Mouse (Mus musculus) thymus, postnatal 0 days (tissue): ENCODE measurements at regions not wholly inside any gene's neighbourhood (a gene's known extent, or its start where the extent isn't known, plus 50 kb on each side); places are given as distances from the start of the nearest gene placed in this dataset.

Experiments used
- DNase-seq: peaks from one replicate; pipeline ENCODE4 v3.0.0-alpha.2; 2015; ENCODE audit warnings: low spot score

DNA sequence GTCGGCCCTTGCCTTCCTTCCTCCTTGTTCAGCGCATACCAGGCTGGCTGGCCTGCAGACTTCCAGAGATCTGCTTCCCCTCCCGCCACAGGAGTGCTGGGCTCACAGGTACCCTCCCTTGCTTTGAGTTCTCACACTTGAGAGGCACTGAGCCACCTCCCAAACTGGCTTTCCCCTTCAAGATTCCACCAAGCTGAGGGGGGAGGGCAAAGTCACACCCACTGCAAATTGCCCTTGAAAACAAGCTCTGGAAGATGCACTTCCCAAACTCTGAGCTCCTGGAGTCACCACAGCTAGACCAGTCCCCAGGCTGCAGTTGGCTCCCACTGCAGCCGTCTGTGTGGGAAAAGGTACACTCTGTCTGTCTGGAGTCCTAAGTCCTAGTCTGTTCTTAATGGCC is 142.1 kb upstream of the Slc22a12 start:
- no peak for DNase-seq

DNA sequence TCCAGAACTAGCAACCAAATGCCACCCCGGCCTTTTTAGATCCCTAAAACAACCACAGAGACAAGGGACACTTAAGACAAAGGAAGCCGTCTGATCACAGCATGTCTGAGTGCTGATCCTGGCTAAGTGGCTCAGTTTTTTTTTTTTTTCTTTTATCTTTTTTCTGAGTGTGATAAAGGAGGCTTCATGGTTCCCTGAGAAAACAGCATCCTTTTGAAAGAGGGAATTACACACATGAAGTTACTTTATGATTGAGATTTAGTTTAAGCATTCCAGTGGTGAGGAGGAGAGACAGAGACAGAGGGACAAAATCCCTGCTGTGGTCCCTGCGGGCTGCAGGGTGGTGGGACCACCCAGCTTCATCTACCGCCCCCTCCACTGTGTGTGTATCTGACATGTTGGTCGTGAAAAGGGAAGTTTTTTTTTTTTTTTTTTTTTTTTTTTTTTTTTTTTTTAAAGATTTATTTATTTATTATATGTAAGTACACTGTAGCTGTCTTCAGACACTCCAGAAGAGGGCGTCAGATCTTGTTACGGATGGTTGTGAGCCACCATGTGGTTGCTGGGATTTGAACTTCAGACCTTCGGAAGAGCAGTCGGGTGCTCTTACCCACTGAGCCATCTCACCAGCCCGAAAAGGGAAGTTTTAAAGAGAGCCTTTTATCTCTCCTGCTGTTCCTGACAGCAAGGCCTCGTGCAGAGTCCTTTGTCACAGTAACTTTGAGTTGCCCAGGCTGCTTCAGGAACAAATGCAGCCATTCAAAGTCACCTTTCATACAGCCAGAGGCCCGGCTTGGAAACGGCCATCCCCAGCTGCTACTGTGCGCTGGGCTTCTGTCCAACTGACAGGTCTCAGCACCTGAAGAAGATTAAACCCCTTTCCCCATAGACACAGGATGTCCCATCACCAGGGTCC is 136.8 kb upstream of the Slc22a12 start:
- no peak for DNase-seq

DNA sequence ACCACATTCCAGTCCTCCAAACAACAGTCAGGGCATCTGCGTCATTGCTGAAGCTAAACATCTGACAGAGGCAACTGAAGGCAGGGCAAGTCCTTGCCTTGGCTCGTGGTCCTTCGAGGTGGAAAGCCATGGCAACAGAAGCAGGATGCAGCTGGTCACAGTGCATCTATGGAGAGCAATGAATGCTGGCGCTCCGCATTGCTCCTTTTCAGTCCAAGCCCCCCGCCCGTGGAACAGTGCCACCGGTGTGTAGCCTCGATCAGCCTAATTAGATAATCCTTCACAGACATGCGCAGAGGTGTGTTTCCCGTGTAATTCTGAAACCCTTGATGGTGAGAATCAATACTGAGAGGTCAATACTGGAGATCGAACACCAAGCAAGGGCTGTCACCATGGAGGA is 134.7 kb upstream of the Slc22a12 start:
- DNase-seq, result no peak

DNA sequence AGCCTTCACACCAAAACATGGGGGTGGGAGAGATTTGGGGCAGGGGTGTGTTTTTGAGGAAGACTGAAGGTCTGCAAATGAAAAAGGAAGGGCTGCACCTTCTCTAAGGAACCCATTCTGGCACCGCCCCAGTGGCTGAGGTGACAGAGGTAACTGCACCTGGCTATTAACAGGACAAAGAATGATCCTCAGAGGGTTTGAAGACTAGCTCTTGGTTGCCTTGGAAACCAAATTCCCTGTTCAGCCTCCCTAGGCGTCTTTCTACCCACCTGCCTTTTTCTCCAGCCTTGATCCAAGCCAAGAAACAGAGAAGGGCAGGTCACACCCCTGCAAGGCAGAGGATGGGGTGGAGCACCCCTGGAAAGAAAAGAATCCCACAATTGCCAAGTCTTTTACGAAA is 132.8 kb upstream of the Slc22a12 start:
- no peak for DNase-seq

DNA sequence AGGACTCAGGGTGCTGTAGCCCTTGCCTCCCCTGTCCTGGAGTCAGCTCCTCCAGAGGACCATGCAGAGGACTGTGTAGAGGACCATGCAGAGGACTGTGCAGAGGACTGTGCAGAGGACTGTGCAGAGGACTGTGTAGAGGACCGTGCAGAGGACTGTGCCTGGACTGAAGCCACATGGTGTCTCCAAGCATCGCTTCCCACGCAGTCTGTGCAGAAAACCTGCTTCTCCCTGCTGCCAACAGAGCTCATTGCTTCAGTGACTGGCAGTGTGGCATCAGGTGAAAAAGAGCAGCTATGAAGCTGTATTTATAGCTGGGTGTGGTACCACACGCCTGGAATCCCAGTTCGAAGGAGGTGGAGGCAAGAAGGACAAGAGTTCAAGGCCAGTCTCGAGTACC is 128.9 kb upstream of the Slc22a12 start:
- DNase-seq, result no peak

DNA sequence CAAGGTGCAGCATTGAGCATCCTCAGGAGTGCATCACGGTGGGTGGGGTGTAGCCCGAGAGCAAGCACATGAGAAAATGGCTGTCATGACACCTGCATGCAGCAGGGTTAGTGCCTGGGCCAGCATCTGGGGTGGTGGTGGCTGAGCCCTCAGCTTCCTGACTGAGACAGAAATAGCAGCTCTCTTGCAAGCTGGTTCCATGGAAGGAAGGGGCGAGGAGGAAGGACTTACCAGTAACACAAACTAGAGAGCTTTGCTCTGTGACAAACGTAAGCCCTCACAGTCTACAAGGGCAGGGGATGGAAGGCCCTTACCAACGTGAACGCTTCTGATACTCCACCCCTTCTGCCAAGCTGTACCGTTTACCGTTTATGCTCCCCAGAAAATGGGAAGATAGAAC is 127.0 kb upstream of the Slc22a12 start:
- peak; percentile 35 for DNase-seq

DNA sequence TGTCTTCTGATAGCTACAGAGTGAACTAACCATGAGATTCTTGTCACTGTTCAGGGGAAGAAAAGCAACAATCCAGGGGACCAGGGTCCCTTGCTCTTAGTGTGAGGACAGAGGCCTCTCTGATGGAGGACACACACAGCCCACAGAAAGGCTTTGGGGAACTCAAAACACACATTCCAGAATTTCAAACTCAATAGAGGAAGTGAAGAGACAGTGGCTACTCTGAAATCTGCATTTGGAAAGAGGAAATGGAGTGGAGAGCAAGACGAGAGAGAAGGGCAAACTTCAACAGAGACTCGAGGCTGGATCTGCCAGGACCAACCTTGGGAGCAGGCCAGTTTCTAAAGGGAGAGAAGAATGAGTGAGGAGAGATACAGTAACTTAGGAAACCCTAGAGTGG is 125.7 kb upstream of the Slc22a12 start:
- no peak for DNase-seq

DNA sequence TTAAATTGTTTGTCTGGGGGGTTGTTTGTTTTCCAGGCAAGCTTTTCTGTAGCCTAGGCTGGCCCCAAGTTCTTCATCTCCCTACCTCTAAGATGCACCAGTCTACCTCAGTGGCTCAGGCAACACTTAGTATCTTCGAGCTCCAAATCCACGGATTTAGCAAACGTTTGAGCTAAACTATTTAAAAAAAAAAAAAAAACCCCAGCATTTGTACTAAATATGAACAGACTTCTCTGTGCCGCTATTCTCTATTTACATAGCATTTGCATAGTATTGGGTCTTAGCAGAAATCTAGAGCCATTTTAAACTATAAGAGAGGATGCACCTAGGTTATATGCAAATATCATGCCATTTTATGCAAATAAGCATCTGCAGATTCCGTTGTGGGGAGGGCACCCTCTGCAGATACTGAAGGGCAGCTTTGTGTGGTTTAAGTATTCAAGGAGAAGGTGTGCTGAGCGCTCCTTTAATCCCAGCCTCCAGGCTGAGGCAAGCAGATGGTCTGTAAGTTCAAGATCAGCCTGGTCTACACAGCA is 123.4 kb upstream of the Slc22a12 start:
- DNase-seq, result no peak

DNA sequence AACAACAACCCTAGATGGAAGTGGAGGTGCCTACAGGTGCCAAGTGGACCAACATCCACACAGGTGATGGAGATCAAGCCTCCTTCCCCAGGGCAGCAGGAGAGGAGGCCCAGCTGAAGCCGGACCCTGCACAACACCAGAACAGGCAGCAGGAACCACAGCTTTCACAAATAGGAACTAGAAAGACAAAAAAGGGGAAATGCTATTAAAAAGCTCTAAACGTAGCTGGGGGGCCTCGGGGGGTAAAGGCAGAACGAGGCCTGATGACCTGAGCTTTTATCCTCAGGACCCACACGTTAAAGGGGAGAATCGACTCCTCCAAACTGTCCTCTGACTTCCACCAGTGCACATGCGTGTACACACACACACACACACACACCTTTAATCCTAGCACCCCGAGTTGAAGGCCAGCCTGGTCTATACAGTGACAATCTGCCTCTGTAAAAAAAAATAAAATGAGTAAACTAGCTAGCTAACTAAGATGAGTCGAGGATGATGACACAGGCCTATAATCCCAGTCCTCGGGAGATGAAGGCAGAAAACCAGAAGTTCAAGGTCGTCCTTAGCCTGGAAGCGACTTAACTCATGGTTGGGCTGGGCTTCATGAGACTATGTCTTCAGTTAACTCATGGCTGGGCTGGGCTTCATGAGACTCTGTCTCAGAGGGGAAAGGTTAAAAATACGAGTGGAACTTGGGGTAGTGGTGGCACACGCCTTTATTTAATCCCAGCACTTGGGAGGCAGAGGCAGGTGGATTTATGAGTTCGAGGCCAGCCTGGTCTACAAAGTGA is 122.6 kb upstream of the Slc22a12 start:
- no peak for DNase-seq

DNA sequence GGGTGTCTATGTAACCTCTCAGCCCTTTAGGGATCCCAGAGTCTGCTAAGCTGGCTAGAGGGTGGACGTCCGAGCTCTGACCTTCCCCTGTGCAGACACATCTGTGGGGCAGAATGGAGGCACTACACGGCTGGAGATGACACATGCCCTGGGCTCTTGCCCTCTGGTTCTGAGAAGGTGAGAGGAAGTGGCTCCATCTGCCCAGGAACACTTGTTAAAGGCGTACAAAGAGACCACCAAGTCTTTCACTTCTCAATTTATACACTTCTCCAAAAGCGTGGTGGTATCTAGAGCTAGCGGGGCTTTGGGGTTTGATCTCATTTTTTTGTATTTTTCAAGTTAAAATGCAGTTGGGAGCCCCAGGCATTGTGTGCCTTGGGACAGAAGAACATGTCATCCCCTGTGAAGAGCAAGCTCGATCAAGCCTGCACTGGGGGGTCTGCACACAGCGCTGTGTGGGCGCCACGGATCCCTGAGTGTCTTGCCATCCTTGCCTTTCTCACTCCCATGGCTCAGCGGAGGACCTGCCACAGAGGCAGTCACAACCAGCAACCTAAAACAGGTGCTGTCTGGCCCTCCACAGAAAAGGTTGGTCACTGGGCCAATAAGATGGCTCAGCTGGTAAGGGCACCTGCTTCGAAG is 121.6 kb upstream of the Slc22a12 start:
- no peak for DNase-seq

DNA sequence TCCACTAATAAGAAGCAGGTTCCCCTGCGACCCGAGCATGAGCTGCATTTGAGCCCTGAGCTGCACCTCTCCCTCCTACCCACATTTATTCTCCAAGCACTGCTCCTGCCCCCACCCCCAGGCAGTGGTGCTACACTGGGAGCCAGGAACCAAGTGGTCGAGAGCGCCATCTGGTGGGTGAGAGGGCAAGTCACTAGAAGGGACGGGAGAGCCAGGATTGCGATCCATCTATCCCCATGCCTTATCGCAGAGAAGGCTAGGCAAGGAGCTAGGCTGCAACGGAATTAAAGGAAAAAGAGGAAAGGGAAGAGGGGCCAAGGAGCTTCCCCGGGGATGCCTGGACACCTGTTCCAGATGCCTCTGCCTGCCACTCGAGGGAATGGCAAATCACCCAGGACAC is 120.6 kb upstream of the Slc22a12 start:
- peak; percentile 72 for DNase-seq

DNA sequence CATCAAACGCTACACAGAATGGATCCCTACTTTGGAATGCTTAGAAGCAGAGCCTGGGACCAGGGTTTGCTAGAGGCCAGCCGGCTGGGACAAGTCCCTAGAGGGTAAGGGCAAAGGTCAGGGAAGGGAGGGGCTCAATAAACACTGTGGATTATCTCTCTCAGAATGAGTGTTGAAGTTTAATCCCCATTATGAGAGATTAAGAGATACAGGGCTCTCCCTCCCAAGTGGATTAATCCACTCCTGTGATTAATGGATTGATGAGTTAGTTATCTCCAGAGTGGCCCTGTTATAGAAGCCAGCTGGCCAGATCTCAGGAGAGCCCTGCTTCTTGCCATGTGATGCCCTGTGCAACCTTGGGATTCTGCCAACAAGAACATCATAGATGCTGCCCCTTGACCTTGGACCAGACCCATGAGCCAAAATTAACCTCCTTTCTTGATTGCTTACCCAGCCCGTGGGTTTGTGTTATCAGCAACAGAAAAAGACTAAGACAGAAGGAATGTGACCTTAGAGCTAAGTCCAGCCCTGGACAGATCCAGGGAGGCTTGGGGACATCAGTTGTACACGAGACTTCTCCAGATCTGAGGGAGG is 119.6 kb upstream of the Slc22a12 start:
- DNase-seq, result no peak

DNA sequence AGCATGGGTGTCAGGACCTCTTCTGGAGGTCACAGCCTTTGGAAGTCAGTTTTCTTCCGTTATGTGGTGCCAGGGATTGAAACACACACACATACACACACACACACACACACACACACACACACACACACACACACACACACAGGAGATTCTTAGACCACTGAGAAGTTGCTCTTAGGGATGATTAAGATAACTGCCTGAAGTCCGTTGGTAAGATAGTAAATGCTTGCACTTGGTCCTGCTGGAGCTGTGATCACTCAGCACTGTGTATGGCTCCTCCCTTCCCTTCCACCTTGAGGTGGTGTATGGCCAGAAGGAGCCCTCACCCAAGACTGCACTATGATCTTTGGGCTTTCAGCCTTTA is 118.7 kb upstream of the Slc22a12 start:
- no peak for DNase-seq

DNA sequence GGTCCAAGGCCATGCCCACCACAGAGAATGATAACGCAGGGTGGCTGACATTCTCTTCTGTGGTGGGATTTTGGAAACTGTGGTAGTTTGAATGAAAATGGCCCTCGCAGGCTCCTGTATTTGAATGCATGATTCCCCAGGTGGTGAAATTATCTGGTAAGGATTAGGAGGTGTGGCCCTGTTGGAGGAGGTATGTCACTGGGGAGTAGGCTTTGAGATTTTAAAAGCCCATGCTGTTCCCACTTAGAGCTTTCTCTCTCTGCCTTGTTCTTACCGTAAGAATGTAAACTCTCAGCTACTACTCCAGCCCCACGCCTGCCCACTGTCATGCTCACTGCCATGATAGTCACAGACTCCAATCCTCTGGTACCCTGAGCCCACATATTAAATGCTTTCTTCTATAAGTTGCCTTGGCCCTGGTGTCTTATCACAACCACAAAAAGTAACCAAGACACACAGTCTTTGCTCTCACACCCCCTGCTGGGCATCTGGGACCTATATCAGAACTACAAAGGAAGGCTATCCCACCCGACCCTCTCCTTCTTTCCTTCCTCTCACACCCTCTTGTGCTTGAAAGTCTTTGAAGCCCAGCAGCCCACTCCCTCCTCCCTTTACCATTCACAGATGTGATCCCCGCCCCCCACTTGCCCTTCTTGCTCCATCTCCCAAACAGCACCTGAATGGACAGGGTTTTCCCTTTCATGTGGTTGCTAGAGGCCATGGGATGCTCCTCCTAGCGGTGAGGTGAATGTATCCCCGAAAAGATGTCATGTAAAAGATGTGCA is 118.1 kb upstream of the Slc22a12 start:
- no peak for DNase-seq

DNA sequence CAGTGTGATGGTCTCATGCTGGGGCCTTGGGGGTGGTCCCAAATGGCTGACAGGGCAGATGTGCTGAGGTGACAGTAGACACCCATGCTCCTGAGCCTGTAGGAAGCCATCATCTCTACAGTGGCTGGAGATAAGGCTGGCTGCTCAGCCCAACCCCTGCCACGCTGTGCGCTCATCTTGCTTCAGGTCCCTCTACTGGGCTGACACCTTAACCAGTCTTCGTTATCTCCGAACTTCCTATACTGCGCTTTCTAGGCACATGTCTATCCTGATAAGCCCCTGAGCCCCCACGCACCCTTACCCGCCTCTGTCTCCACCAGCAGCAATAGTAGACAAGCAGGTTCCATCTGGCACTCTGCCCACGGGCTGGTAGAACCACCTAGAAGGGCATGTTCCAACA is 117.3 kb upstream of the Slc22a12 start:
- no peak for DNase-seq

DNA sequence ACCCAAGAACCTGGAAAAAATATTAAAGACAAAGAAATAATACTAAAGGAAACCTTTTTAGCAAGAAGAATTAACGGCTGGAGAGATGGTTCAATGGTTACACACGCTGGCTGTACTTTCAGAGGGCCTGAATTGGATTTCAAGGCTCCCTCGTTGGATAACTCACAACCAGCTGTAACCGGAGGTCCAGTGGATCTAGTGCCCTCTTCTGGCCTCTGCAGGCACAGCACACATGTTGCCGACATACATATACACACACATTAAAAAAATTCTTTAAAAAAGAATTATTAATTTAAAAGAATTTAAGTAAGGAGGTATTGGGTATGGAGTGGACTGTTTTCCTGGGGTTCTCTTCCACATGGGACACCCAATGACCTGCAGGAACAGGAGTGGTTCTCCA is 111.7 kb upstream of the Slc22a12 start:
- DNase-seq, result no peak

DNA sequence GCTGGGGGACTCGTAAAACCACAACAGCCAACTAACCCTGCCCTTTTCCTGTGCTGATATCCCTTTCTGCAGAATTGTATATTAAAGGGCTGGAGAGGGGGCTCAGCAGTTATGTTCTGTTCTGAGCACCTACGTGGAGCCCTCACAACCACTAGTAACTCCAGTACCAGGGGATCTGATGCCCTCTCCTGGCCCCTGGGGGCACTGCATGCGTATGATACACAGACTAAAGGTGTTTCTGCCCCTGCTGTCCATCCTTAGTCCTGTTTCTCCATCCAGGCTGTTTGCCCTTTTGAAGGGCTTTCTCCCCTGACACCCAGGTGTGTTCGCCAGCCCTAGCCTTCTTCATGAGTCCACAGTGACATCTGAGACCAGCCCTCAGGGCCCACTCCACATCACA is 109.9 kb upstream of the Slc22a12 start:
- DNase-seq, result peak; percentile 26

DNA sequence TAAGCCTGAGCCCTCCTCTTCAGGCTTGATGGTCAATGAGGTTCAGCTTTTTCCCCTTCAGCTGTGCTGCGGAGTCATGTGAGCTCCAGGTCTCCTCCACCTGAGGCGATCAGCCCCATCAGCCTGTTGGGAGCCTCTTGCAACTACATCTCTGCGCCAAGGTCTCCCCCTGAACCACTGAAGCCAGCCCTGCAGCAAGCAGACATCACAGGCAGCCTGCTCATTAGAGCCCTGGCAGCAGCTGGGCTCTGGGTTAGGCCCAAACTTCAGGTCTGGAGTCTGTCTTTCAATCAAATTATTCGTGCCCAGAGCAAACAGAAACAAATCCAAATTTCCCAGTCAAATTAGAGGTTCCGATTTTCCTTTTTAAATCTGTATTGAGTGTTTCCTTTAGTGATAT is 108.4 kb upstream of the Slc22a12 start:
- DNase-seq, result no peak

DNA sequence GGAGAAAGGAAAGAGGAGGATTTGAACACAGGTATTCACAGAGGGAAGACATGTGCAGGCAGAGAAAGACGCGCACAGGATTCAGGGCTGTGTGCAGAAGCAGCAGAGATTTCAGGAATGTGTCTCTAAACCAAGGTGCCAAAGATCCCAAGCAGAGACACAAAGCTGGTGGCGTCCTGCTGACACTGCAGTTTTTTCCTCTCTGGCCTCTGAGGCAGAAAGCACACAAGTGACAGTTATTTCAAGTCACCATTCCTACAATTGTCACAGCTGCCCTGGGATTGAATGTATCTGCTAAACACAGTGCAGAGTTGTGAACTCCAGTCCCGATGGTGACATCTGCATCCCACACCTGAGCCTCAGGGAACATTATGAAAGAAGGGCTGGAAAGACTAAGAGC is 107.1 kb upstream of the Slc22a12 start:
- DNase-seq, result no peak

DNA sequence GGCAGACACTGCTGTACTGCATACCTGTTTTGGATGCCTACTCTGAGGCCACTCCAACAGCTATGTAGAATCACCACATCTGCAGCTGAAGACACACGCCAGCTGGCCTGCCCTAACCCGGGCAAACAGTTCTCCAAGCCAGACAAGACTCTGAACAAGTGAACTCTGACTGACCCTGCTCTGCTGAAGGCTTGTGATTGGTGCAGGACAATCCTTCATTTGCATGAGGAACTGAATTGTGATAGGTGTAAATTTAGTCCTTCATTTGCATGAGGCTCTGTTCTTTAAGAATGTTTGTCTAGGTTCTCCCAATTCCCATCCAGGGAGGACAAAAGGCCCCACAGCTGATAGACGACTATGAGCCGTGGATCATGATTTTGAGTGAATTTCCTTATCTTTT is 104.9 kb upstream of the Slc22a12 start:
- no peak for DNase-seq

DNA sequence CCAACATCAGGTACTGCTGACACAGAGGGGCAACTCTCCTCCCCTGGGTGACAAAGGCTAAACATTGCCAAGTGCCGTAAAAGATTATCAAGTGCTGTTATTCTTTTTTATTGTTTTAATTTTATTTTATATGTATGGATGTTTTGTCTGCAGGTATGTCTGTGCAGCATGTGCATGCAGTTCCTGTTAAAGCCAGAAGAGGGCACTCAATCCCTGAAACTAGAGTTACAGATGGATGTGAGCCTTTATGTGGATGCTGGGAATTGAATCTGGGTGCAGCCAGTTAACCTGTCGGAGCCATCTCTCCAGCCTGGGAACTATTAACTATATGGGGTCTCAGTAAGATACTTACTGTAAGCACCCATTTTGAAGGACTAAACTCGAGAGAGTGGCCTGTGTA is 104.4 kb upstream of the Slc22a12 start:
- DNase-seq, result no peak
